Mouse (Mus musculus) CH12.LX (cell line): ENCODE results near the gene Mgrn1. TPM values are rescaled to one million over a fixed set of nuclear protein-coding genes. Genes with fewer than 3 reads are reported as not detected.

Experiments used
- DNase-seq: peaks from one replicate; pipeline ENCODE4 v3.0.0-alpha.2; 2013; ENCODE audit errors: extremely low read depth
- H3K27ac ChIP-seq: 2 replicates; pipeline ENCODE4 v1.5.1; 2012; ENCODE audit warnings: low read depth, mild to moderate bottlenecking, control low read depth, moderate library complexity; ENCODE audit not compliant: insufficient read depth
- H3K27me3 ChIP-seq: replicated peaks from 2 replicates; pipeline ENCODE3; 2012; ENCODE audit warnings: inconsistent platforms
- H3K36me3 ChIP-seq, 2 experiments: replicated peaks in 1 of 2; 2 replicates each; pipeline versions ENCODE3 to v1.6.1; 2012; ENCODE audit warnings: inconsistent platforms in 1 of 2, low read length in 1 of 2, mild to moderate bottlenecking in 1 of 2, mixed read lengths in 1 of 2, moderate library complexity in 1 of 2; ENCODE audit not compliant: control insufficient read depth in 1 of 2, insufficient read depth in 1 of 2
- H3K4me1 ChIP-seq, 2 experiments: 2 replicates each; pipeline ENCODE4 v1.6.1; 2012; ENCODE audit warnings: inconsistent platforms in 1 of 2, moderate library complexity in 1 of 2; ENCODE audit not compliant: insufficient read depth in 2 of 2, control insufficient read depth in 1 of 2
- H3K4me2 ChIP-seq: 2 replicates; pipeline ENCODE4 v1.6.1; 2012; ENCODE audit warnings: low read depth, mild to moderate bottlenecking, control low read depth; ENCODE audit not compliant: poor library complexity, insufficient read depth, severe bottlenecking
- H3K4me3 ChIP-seq, 3 experiments: fragments of 150-350 bp in 1 of 3; sonication (generic) in 1 of 3; replicated peaks in 1 of 3; 2 replicates each; pipeline versions ENCODE3 to v1.5.1; 2011 to 2012; ENCODE audit warnings: low read depth in 2 of 3, low read length in 2 of 3, mild to moderate bottlenecking in 2 of 3, moderate library complexity in 2 of 3, control low read depth in 1 of 3, improper control_type of control experiment in 1 of 3, inconsistent platforms in 1 of 3, mixed read lengths in 1 of 3; ENCODE audit not compliant: poor library complexity in 1 of 3
- H3K79me2 ChIP-seq: replicated peaks from 2 replicates; pipeline ENCODE4 v1.6.1; 2012; ENCODE audit warnings: mild to moderate bottlenecking, moderate library complexity; ENCODE audit not compliant: control insufficient read depth, poor library complexity, insufficient read depth, severe bottlenecking; ENCODE audit errors: extremely low read depth
- H3K9ac ChIP-seq: 2 replicates; pipeline ENCODE4 v1.6.1; 2012; ENCODE audit warnings: low read depth, mild to moderate bottlenecking, control low read depth, moderate library complexity; ENCODE audit not compliant: insufficient read depth
- H3K9me3 ChIP-seq: replicated peaks from 2 replicates; pipeline ENCODE3; 2012; ENCODE audit warnings: low read length, inconsistent platforms, mixed read lengths
- BHLHE40 ChIP-seq: IDR thresholded peaks from 2 replicates; pipeline ENCODE4 v1.6.1; 2011; ENCODE audit warnings: mild to moderate bottlenecking, low read depth, low read length, improper control_type of control experiment
- CHD1 ChIP-seq: IDR thresholded peaks from 2 replicates; pipeline ENCODE4 v1.6.1; 2012; ENCODE audit warnings: low read depth, low read length, improper control_type of control experiment, inconsistent platforms
- E2F4 ChIP-seq: IDR thresholded peaks from 2 replicates; pipeline ENCODE4 v1.6.1; 2011; ENCODE audit warnings: low read depth, low read length, improper control_type of control experiment; ENCODE audit not compliant: insufficient replicate concordance
- EP300 ChIP-seq: IDR thresholded peaks from 2 replicates; pipeline ENCODE4 v1.6.1; 2011; ENCODE audit warnings: low read length, improper control_type of control experiment
- ETS1 ChIP-seq: conservative IDR thresholded peaks from 2 replicates; pipeline ENCODE4 v1.6.1; 2012; ENCODE audit warnings: low read depth, mild to moderate bottlenecking, inconsistent platforms, low read length, improper control_type of control experiment, moderate library complexity
- GABPA ChIP-seq: IDR thresholded peaks from 2 replicates; pipeline ENCODE4 v1.6.1; 2012; ENCODE audit warnings: low read depth, low read length, improper control_type of control experiment, inconsistent platforms; ENCODE audit not compliant: insufficient replicate concordance
- IRF4 ChIP-seq: IDR thresholded peaks from 2 replicates; pipeline ENCODE4 v1.6.1; 2014; ENCODE audit warnings: low read depth, mild to moderate bottlenecking, inconsistent platforms, low read length, improper control_type of control experiment
- JUN ChIP-seq: IDR thresholded peaks from 2 replicates; pipeline ENCODE4 v1.6.1; 2011; ENCODE audit warnings: low read depth, mild to moderate bottlenecking, low read length, improper control_type of control experiment, moderate library complexity; ENCODE audit not compliant: insufficient read depth
- JUND ChIP-seq: conservative IDR thresholded peaks from 2 replicates; pipeline ENCODE4 v1.6.1; 2011; ENCODE audit warnings: low read depth, low read length, improper control_type of control experiment
- KAT2A ChIP-seq: IDR thresholded peaks from 2 replicates; pipeline ENCODE4 v1.6.1; 2012; ENCODE audit warnings: low read length, improper control_type of control experiment, inconsistent platforms; ENCODE audit not compliant: insufficient replicate concordance
- MAFK ChIP-seq: IDR thresholded peaks from 2 replicates; pipeline ENCODE4 v1.6.1; 2011; ENCODE audit warnings: low read length, improper control_type of control experiment; ENCODE audit not compliant: insufficient replicate concordance
- MAX ChIP-seq: IDR thresholded peaks from 2 replicates; pipeline ENCODE4 v1.6.1; 2011; ENCODE audit warnings: low read length, improper control_type of control experiment
- MEF2A ChIP-seq: IDR thresholded peaks from 2 replicates; pipeline ENCODE4 v1.6.1; 2014; ENCODE audit warnings: low read depth, mild to moderate bottlenecking, inconsistent platforms, low read length, improper control_type of control experiment, borderline replicate concordance
- MXI1 ChIP-seq: IDR thresholded peaks from 2 replicates; pipeline ENCODE4 v1.6.1; 2011; ENCODE audit warnings: mild to moderate bottlenecking, low read depth, low read length, improper control_type of control experiment
- MYC ChIP-seq: IDR thresholded peaks from 2 replicates; pipeline ENCODE4 v1.6.1; 2011; ENCODE audit warnings: low read depth, mild to moderate bottlenecking, improper control_type of control experiment, low read length
- NELFE ChIP-seq: IDR thresholded peaks from 2 replicates; pipeline ENCODE4 v1.6.1; 2011; ENCODE audit warnings: low read depth, low read length, improper control_type of control experiment
- NRF1 ChIP-seq: IDR thresholded peaks from 2 replicates; pipeline ENCODE4 v1.6.1; 2014; ENCODE audit warnings: low read depth, mild to moderate bottlenecking, inconsistent platforms, low read length, improper control_type of control experiment, moderate library complexity
- PAX5 ChIP-seq: IDR thresholded peaks from 2 replicates; pipeline ENCODE4 v1.6.1; 2012; ENCODE audit warnings: low read length, inconsistent platforms, mixed read lengths
- POLR2A ChIP-seq: IDR thresholded peaks from 2 replicates; pipeline ENCODE4 v1.6.1; 2011; ENCODE audit warnings: low read depth, mild to moderate bottlenecking, improper control_type of control experiment, low read length
- RAD21 ChIP-seq: IDR thresholded peaks from 2 replicates; pipeline ENCODE4 v1.6.1; 2011; ENCODE audit warnings: low read depth, mild to moderate bottlenecking, low read length, improper control_type of control experiment, moderate library complexity
- SIN3A ChIP-seq: IDR thresholded peaks from 2 replicates; pipeline ENCODE4 v1.6.1; 2012; ENCODE audit warnings: low read length, improper control_type of control experiment, inconsistent platforms
- SMC3 ChIP-seq: IDR thresholded peaks from 2 replicates; pipeline ENCODE4 v1.6.1; 2011; ENCODE audit warnings: low read depth, low read length, improper control_type of control experiment
- USF1 ChIP-seq: IDR thresholded peaks from 2 replicates; pipeline ENCODE4 v1.6.1; 2014; ENCODE audit warnings: low read depth, mild to moderate bottlenecking, inconsistent platforms, low read length, improper control_type of control experiment
- USF2 ChIP-seq: conservative IDR thresholded peaks from 2 replicates; pipeline ENCODE4 v1.6.1; 2011; ENCODE audit warnings: low read depth, low read length, improper control_type of control experiment
- ZC3H11A ChIP-seq: IDR thresholded peaks from 2 replicates; pipeline ENCODE4 v1.6.1; 2012; ENCODE audit warnings: low read depth, mild to moderate bottlenecking, inconsistent platforms, low read length, improper control_type of control experiment
- ZNF384 ChIP-seq: IDR thresholded peaks from 2 replicates; pipeline ENCODE4 v1.6.1; 2012; ENCODE audit warnings: low read depth, low read length, improper control_type of control experiment, inconsistent platforms
- dilution Hi-C: fragments of 300-500 bp; cut with MboI; formaldehyde crosslinking; loops from 2 replicates; pipeline ENCODE4 v1.14.3; 2020; ENCODE audit warnings: low sequenced_read_pairs; ENCODE audit not compliant: extremely low pct_unique_long_range_greater_than_20kb, extremely low pct_ligation_motif_present
- in situ Hi-C: fragments of 300-500 bp; cut with MboI; formaldehyde crosslinking; loops from 3 replicates; pipeline ENCODE4 v1.14.3; 2019; ENCODE audit warnings: low sequenced_read_pairs, low pct_ligation_motif_present, low pct_unique_long_range_greater_than_20kb, mixed read lengths
- polyA plus RNA-seq: library from polyadenylated mRNA; unstranded; fragments of >175 nt; gene quantifications from 2 replicates; pipeline ENCODE4 v1.2.1, GENCODE M21; 2012; ENCODE audit warnings: low read depth; ENCODE audit not compliant: insufficient read length
- total RNA-seq, 2 experiments: library from RNA; depleted of rRNA; stranded (reverse); fragments of 300-350 nt in 1 of 2; fragments of >200 nt in 1 of 2; gene quantifications; 2 replicates each; pipeline ENCODE4 v1.2.3; 2012 to 2014

Gene Mgrn1
- total and polyA plus RNA-seq, 3 experiments = 11.7 to 16.9 (median 12.9) TPM

- no peak overlapping the region for H3K4me2 ChIP-seq
Observed at GRCm38 (mm10) chr16:4875198-4876032, 10.6 kb upstream of the Mgrn1 start.

GRCm38 (mm10) chr16:4876033-4876680 is 9.9 kb upstream of the Mgrn1 start:
- peaks cover 9 to 19% of the 10 kb centered on the region in 2 experiments for H3K4me1 ChIP-seq

More at GRCm38 (mm10) chr16:4875198-4876032, 10.6 kb upstream of the Mgrn1 start:
- H3K4me1 ChIP-seq = peaks cover 9 to 16% of the 10 kb centered on the region in 2 experiments
- dilution Hi-C loops (no loop called here), in situ Hi-C loops (no loop called here)
- H3K27ac ChIP-seq = no peak overlapping the region
- no peak overlapping the region for H3K4me3 ChIP-seq
- no peaks in the 10 kb centered on the region for H3K27me3 ChIP-seq
- no peaks in the 10 kb centered on the region for H3K9me3 ChIP-seq
- TF ChIP-seq IRF4 (no peak), JUN (no peak), POLR2A (no peak), MEF2A (no peak), USF2 (no peak), MAFK (no peak), ZC3H11A (no peak), E2F4 (no peak), RAD21 (no peak), ZNF384 (no peak), NELFE (no peak), EP300 (no peak), PAX5 (no peak), GABPA (no peak), USF1 (no peak), JUND (no peak), BHLHE40 (no peak), CHD1 (no peak), NRF1 (no peak)
- TF ChIP-seq, all 38 proteins: peak for 0
- Histone ChIP-seq H3K36me3 (peaks cover 33 to 71% of the 10 kb centered on the region in 2 experiments), H3K9ac (no peak overlapping the region), H3K79me2 (peaks cover 20% of the 10 kb centered on the region)
- DNase-seq = no peak

More at GRCm38 (mm10) chr16:4876033-4876680, 9.9 kb upstream of the Mgrn1 start:
- Histone ChIP-seq H3K9ac (no peak overlapping the region), H3K36me3 (peaks cover 29 to 65% of the 10 kb centered on the region in 2 experiments), H3K27ac (no peak overlapping the region), H3K27me3 (no peaks in the 10 kb centered on the region), H3K9me3 (no peaks in the 10 kb centered on the region), H3K79me2 (peaks cover 20% of the 10 kb centered on the region), H3K4me3 (no peak overlapping the region), H3K4me2 (no peak overlapping the region)
- dilution Hi-C loops (no loop called here), in situ Hi-C loops (no loop called here)
- DNase-seq = no peak
- TF ChIP-seq JUND (no peak), MAFK (no peak), CHD1 (no peak), JUN (no peak), SIN3A (no peak), USF2 (no peak), SMC3 (no peak), PAX5 (no peak), MAX (no peak), BHLHE40 (no peak), USF1 (no peak), MXI1 (no peak), ETS1 (no peak), KAT2A (no peak), ZC3H11A (no peak), MYC (no peak)
